Mouse (Mus musculus) urinary bladder, postnatal 10 days (tissue): Measurements from ENCODE around the gene Gldn.

Experiments used
- DNase-seq: peaks from one replicate; pipeline ENCODE4 v3.0.0; 2022; ENCODE audit warnings: low spot score

Gene Gldn

GRCm38 (mm10) chr9:54286331-54286987, at the start of gene Gldn:
Gene Gldn, plus strand, starts transcription at chr9:54286486.
- DNase-seq = no peak

- no peak for DNase-seq
Observed at GRCm38 (mm10) chr9:54244869-54245665, 41.2 kb upstream of the Gldn start.

GRCm38 (mm10) chr9:54264754-54265153, 21.5 kb upstream of the Gldn start:
- no peak for DNase-seq

- no peak for DNase-seq
Observed at GRCm38 (mm10) chr9:54268010-54268409, 18.3 kb upstream of the Gldn start, which contains the start of gene Cyp19a1. Gene Cyp19a1, minus strand, starts transcription at chr9:54268110.

DNA sequence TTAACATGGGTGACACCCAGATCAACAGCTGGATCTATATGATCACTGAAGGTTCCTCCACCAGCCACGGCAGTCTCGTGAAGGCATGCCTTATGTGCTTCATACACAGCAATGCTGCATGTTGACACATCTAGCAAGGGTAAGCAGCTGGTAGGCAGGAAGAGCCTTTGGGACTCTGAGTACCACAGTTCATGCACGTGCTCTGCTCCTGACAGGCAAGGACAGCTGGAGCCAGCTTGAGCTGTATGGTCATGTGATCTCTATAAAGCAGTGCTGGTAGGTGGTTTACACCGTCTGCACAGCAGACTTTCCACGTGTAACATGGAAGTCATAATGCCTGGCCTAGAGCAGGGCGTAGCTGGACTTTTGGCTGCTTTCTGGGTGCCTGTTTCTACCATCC, 16.3 kb upstream of the Gldn start:
- DNase-seq = no peak

GRCm38 (mm10) chr9:54270889-54271288, 15.4 kb upstream of the Gldn start:
- DNase-seq = no peak

- DNase-seq = no peak
Observed at GRCm38 (mm10) chr9:54275283-54275682, 11.0 kb upstream of the Gldn start.

DNA sequence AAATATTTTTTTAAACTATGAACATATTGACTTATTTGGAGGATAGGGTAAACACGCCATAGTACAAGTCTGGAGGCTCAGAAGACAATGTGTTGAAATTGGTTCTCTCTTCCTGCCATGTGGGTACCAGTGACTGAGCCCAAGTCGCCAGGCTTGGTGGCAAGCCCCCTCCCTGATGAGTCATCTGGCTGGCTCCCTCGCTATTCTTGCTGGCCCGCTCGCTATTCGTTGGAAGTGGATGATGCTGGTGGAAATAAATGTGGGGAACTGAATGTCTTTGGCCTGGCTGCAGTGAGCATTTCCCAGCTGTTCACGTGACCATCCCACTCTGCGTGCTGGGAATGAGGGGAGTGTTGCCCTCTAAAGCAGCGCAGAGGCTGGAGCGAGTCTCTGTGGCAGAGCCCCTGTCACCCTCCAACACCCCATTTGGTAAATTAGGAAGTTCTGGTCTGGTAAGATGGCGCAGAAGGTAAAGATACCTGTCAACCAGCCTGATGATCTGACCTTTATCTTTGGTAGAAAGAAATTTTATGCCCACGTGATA, 7.2 kb upstream of the Gldn start:
- DNase-seq = no peak

DNA sequence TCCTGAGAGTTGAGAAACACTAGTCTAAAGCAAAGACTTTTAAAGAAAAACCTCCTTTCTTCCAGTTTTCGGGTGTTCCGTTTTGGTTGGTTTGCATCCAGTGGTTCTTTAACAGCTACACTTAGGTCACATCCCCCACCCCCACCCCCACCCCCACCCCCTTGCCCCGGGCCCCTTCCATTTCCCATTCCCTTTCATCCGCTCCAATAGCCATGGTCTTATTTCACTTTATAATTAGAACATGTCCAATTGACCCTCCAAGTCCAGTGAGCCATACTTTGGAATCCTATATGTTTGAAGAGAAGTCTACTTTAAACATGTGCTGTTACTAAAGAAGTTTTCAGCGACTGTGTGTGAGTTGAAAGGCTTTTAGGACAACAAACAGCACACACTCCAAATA, 1.5 kb downstream of the Gldn start:
- DNase-seq = no peak

GRCm38 (mm10) chr9:54299389-54299788, 13.1 kb downstream of the Gldn start:
- no peak for DNase-seq

DNA sequence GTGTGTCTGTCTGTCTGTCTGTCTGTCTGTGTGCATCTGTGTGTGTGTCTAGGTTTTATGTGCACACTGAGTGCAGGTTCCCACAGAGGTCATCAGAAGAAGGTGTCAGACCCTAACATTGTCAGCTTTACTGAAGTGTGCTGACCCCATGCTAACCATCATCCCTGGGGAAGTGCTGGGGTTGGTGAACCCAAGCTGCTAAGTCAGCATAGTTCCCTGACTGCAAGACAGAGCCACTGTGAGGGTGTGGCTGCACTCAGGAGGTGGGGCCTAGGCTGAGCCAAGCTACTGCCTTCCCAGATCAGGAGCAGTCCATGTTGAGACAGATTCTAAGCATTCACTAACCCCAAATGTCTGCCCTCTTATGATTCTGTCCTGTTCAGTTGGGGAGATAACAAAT, 13.5 kb downstream of the Gldn start:
- DNase-seq = no peak

- DNase-seq = no peak
Observed at GRCm38 (mm10) chr9:54301255-54301654, 15.0 kb downstream of the Gldn start.

- no peak for DNase-seq
Observed at GRCm38 (mm10) chr9:54308209-54308608, 21.9 kb downstream of the Gldn start.

- DNase-seq = no peak
Observed at GRCm38 (mm10) chr9:54308751-54309358, 22.6 kb downstream of the Gldn start.

- no peak for DNase-seq
Observed at GRCm38 (mm10) chr9:54316363-54316762, 30.1 kb downstream of the Gldn start.

GRCm38 (mm10) chr9:54323456-54323855, 37.2 kb downstream of the Gldn start:
- no peak for DNase-seq

- DNase-seq = no peak
Observed at GRCm38 (mm10) chr9:54329201-54329600, 42.9 kb downstream of the Gldn start.

- no peak for DNase-seq
Observed at GRCm38 (mm10) chr9:54335582-54335981, 49.3 kb downstream of the Gldn start.

GRCm38 (mm10) chr9:54336532-54337144, 50.4 kb downstream of the Gldn start:
- no peak for DNase-seq

- no peak for DNase-seq
Observed at GRCm38 (mm10) chr9:54342026-54342425, 55.7 kb downstream of the Gldn start.

DNA sequence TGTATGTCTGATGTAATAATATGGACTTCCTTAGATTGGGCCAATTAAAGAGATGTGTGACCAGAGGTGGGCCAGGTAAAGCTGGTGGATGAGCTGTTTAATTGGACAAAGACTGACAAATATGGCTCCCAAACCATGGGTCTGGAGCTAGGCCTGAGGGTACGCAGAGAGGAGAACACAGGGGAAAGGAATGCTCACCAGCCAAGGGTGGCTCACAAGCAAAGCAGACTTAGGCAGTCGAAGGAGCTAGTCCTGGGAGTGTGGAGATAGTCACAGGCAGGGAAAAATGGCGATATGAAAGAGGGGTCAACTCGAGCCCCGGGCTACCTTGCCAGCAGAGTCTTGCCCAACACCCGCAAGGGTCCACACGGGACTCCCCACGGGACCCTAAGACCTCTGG, 70.5 kb downstream of the Gldn start:
- DNase-seq = no peak
